Mouse (Mus musculus) layer of hippocampus, adult 9-11 months (tissue): ENCODE measurements around the gene Hist2h2ab.
"Not testable (repeated sequence)": the region's sequence is repeated elsewhere in the genome, so short reads cannot be mapped to it uniquely, and the experiment has no call there.

Experiments
- DNase-seq: peaks from one replicate; pipeline ENCODE4 v3.0.0; 2022

Hist2h2ab gene

GRCm38 (mm10) chr3:96219661-96220130, at the start of gene Hist2h2ab, which contains the start of gene Bola1:
Gene Hist2h2ab, plus strand, starts transcription at chr3:96219865.
Gene Bola1, minus strand, starts transcription at chr3:96219709.
- DNase-seq: peak; percentile 88

GRCm38 (mm10) chr3:96170276-96170675, 49.4 kb upstream of the Hist2h2ab start:
- DNase-seq: no peak

GRCm38 (mm10) chr3:96170976-96171545, 48.6 kb upstream of the Hist2h2ab start:
- DNase-seq: no peak

GRCm38 (mm10) chr3:96171583-96172196, 48.0 kb upstream of the Hist2h2ab start:
- DNase-seq: no peak

GRCm38 (mm10) chr3:96172197-96173178, 47.2 kb upstream of the Hist2h2ab start, which contains the start of gene Sf3b4:
Gene Sf3b4, plus strand, starts transcription at chr3:96172332.
- DNase-seq: peak; percentile 91

- no peak for DNase-seq
Observed at GRCm38 (mm10) chr3:96173185-96173584, 46.5 kb upstream of the Hist2h2ab start.

GRCm38 (mm10) chr3:96174042-96174441, 45.6 kb upstream of the Hist2h2ab start:
- DNase-seq: not testable (repeated sequence)

- no peak for DNase-seq
Observed at GRCm38 (mm10) chr3:96175251-96175650, 44.4 kb upstream of the Hist2h2ab start.

- no peak for DNase-seq
Observed at GRCm38 (mm10) chr3:96178427-96178826, 41.2 kb upstream of the Hist2h2ab start.

GRCm38 (mm10) chr3:96178902-96179301, 40.8 kb upstream of the Hist2h2ab start:
- DNase-seq: no peak

GRCm38 (mm10) chr3:96179531-96179930, 40.1 kb upstream of the Hist2h2ab start:
- no peak for DNase-seq

- peak; percentile 69 for DNase-seq
Observed at GRCm38 (mm10) chr3:96180727-96181477, 38.8 kb upstream of the Hist2h2ab start, which contains the start of gene Sv2a. Gene Sv2a, plus strand, starts transcription at chr3:96181151.

- no peak for DNase-seq
Observed at GRCm38 (mm10) chr3:96181510-96182381, 37.9 kb upstream of the Hist2h2ab start.

- no peak for DNase-seq
Observed at GRCm38 (mm10) chr3:96182382-96182776, 37.3 kb upstream of the Hist2h2ab start.

GRCm38 (mm10) chr3:96192977-96193376, 26.7 kb upstream of the Hist2h2ab start:
- DNase-seq: no peak

GRCm38 (mm10) chr3:96194966-96195365, 24.7 kb upstream of the Hist2h2ab start:
- no peak for DNase-seq

GRCm38 (mm10) chr3:96195616-96196313, 23.9 kb upstream of the Hist2h2ab start:
- DNase-seq: no peak

GRCm38 (mm10) chr3:96196437-96197128, 23.1 kb upstream of the Hist2h2ab start:
- DNase-seq: no peak

GRCm38 (mm10) chr3:96197129-96197749, 22.4 kb upstream of the Hist2h2ab start:
- DNase-seq: peak; percentile 94

GRCm38 (mm10) chr3:96198181-96198580, 21.5 kb upstream of the Hist2h2ab start:
- DNase-seq: no peak
